Mouse (Mus musculus) E14TG2a.4 (cell line): Measurements from ENCODE around the gene Gm11042.

Experiments
- CTCF ChIP-seq: conservative IDR thresholded peaks from 2 replicates; pipeline ENCODE4 v1.5.1; 2014; ENCODE audit warnings: low read length
- NANOG ChIP-seq: IDR thresholded peaks from 2 replicates; pipeline ENCODE4 v1.6.1; 2014; ENCODE audit warnings: borderline replicate concordance, low read length, mixed read lengths

DNA sequence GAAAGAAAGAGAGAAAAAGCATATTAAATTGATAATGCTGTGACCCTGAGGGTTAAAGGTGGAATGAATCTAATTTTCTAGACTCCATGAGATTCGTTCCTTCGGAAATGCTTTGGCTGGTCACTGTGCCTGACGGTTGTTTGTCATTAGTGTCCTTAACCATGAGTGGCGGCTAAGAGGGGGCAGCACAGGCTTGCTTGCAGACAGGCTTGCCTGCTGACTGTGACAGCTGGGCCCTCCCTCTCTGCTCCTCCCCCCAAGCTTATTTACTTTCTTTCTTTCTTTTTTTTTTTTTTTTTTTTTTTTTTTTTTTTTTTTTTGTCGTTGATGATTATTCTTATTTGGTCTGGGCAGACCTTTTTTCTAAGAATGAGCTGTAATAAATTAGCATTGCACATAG is 19.8 kb downstream of the Gm11042 start:
- TF ChIP-seq CTCF, result no peak
- TF ChIP-seq NANOG, result no peak
